Mouse (Mus musculus): Measurements from ENCODE around the gene Capn10.

GRCm38 (mm10) chr1:92910239-92910885 lies 23.8 kb upstream of the Capn10 start, which contains the start of gene Rnpepl1:
- no peak for TF ChIP-seq GATA1 (IDR thresholded peaks at IDR 0.05; ENCODE audit: low read length)
- TF ChIP-seq TAL1 (IDR thresholded peaks at IDR 0.05; ENCODE audit: low read length), result no peak
